Mouse (Mus musculus) erythroid progenitor cell, adult 5-6 weeks (primary cell): ENCODE measurements around the gene Grin1. TPM values are rescaled to one million over a fixed set of nuclear protein-coding genes. Genes with fewer than 3 reads are reported as not detected.

Experiments used
- ATAC-seq: replicated peaks from 2 replicates; pipeline ENCODE4 v1.8.0; 2016; ENCODE audit warnings: moderate number of reproducible peaks, mild to moderate bottlenecking, moderate TSS enrichment, inconsistent platforms; ENCODE audit not compliant: poor library complexity, low FRiP score, severe bottlenecking
- total RNA-seq, 2 experiments: library from RNA; stranded (forward) in 1 of 2; stranded (reverse) in 1 of 2; fragments of 150-400 nt in 1 of 2; fragments of 186-747, 209-891 nt in 1 of 2; gene quantifications; 2 replicates each; pipeline versions ENCODE4 v1.2.3 to v1.2.4; 2015 to 2017; ENCODE audit warnings: low replicate concordance in 2 of 2

Grin1 gene
- total RNA-seq, 2 experiments from 2014 or later, result not detected

GRCm38 (mm10) chr2:25320084-25320483 is 1.1 kb upstream of the Grin1 start:
- ATAC-seq, result no peak

DNA sequence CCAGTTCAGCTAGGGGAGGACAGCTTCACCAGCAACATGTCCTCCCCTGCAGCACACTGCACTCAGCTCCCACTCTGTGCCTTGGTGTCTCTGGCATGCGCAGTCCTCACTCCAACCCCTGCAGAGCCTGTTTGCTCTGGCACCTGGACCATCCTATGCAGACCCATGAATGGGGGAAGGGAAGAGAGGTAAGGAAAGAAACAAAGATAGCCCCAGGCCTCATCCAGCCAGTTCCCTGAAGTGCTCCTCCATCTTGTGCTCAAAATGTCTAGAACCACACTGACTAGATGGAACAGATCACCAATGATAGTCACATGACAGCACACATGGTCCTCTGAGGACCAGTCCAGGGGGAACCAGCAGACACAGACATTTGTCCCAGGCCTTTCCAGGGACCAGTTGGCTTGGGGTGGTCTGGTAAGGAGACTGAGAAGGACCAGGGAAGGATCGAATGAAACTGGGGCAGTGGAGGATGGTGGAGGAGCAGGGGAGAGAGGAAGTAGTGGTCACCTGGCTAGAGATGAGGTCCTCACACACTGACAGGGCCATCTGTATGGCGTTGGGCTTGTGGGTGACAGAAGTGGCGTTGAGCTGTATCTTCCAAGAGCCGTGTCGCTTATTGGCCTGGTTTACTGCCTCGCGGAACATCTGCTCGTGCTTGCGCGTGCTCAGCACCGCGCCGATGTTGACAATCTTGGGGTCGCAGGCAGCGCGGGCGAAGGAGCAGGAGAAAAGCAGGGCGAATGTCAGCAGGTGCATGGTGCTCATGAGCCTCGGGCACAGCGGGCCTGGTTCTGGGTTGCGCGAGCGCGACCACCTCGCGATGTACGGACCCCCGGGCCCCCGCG is 644 bp downstream of the Grin1 start:
- no peak for ATAC-seq

- ATAC-seq, result no peak
Observed at GRCm38 (mm10) chr2:25311491-25311891, 7.5 kb downstream of the Grin1 start.

DNA sequence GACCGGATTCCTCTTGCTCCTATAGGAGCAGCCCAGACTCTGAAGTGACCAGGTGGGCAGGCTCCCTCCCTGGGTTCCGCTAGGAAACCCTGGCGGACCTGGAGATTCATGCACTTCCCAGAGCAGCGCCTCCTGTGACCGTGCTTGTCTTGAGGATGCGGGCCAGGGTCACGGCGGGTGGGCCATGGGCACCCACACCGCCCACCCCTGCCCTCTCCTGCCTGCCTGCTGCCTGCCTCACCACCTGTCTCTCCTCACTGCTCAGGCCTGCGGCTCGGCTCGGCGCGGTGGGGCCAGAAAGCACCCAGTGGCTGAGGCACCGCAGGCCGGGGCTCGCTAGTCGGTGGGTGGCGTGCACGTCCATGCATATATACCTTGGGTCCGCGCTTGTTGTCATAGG is 8.0 kb downstream of the Grin1 start:
- no peak for ATAC-seq

GRCm38 (mm10) chr2:25310180-25310579 is 8.8 kb downstream of the Grin1 start:
- no peak for ATAC-seq

DNA sequence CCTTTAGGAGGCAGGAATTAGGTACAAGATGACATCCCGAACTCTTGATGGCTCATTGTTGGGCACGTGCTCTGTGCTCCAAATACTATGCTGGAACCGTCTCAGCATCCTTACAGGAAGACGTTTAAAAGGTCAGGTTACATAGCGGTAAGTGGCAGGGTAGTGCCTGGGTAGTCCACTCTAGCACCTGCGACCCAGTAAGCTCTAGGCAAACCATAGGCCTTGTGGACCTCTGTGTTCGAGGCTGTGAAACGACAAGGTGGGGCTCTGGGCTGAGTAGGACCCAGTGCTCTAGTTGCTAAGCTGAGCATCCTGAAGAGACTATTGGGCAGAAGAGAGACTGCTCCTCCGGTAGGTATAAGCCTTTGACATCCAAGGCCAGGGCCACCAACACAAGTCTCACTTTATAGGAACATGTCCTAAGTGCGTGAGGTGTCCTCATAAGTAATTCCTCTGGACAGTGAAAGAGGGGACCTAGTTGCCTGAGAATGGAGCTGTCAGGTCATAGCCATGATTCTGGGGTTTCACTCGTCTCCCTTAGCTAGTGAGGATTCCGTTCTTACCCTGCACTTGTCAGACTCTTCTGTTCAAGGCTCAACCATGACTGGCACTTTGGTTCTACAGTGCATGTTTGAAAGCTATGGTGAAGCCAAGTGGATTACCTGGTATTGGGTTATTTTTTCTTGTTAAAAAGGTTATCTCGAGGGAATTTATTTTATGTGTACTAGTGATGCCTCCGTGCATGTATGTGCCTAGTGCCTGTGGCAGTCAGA is 13.2 kb downstream of the Grin1 start:
- no peak for ATAC-seq

DNA sequence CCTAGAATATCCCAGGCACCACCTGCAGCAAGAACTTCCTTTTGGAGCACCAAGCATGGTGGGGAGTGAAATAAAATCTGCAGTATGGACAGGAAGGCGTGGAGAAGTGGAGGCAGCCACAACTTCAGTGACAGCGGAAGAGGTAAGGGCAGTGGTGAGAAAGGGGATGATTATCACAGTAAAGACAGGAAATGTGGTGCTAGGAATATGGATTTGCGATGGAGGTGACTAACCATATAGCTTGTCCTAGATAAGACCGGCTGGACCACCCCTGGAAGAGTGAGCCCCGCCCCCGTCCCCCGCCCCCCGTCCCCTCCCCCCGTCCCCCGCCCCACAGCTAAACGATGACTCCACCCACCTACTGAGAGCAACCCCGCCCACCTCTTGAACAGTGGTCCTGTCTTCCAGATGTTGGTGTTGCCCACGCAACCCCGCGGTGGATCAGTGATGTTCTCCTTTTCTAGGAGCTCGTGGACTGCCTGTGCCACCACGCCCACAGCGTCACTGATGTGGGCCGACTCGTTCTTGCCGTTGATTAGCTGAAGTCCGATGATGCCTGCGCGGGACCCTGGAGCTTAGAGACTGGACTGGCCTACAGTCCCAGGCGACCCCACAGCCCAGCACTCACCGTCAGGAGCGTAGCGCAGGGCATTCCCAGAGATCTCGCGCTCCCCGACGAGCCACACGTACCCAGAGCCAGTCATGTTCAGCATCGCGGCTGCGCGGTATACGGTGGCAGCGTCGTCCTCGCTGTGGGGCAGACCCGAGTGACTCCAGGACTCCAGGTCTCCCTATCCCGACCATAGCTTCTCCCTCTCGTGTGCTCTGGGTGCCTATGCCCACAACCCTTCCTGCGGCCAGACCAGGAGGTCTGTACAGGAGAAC is 14.1 kb downstream of the Grin1 start:
- ATAC-seq, result 0 out of 2 replicates have a peak, but pooled peaks have one; percentile 7

- no peak for ATAC-seq
Observed at GRCm38 (mm10) chr2:25303931-25304656, 14.9 kb downstream of the Grin1 start.

GRCm38 (mm10) chr2:25303452-25303851 is 15.5 kb downstream of the Grin1 start:
- no peak for ATAC-seq

GRCm38 (mm10) chr2:25298046-25298445 is 20.9 kb downstream of the Grin1 start:
- ATAC-seq, result no peak

DNA sequence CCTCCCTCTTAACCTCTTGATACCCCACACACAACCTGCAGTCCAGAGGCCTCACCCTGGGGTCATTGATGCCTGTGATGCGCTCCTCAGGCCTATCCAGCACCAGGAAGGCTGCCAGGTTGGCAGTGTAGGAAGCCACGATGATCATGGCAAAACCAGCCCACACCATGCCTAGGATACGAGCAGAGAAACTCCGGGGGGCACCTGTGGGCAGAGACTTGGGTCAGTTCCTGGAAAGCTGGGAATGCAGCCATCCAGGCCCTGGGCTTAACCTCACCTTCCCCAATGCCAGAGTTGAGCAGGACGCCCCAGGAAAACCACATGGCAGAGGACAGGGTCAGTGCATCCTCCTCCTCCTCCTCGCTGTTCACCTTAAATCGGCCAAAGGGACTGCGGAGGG is 21.9 kb downstream of the Grin1 start:
- no peak for ATAC-seq

- ATAC-seq, result no peak
Observed at GRCm38 (mm10) chr2:25293706-25294105, 25.3 kb downstream of the Grin1 start.

- peak; percentile 58; the same call in 1 of the 2 replicates for ATAC-seq
Observed at GRCm38 (mm10) chr2:25292856-25293255, 26.1 kb downstream of the Grin1 start.

DNA sequence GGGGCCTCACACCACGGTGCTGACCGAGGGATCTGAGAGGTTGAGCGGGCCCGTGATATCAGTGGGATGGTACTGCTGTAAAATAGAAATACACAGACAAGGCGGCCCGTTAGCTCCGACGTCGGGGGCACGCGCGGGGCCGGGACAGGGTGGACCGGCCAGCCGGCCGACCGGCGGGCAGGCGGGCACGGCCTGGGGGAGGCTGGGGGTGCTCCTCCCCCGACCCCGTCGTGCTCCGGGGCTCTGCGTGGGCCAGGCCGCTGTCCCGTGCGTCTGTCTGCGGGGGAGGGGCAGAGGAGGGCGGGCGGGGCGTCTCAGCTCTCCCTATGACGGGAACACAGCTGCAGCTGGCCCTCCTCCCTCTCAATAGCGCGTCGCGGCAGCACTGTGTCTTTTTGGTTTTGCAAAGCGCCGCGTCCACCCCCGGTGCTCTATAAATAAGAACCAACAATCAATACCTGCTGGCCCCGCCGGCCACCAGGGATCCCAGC is 26.9 kb downstream of the Grin1 start:
- ATAC-seq, result no peak

GRCm38 (mm10) chr2:25291184-25292053 is 27.6 kb downstream of the Grin1 start:
- no peak for ATAC-seq

DNA sequence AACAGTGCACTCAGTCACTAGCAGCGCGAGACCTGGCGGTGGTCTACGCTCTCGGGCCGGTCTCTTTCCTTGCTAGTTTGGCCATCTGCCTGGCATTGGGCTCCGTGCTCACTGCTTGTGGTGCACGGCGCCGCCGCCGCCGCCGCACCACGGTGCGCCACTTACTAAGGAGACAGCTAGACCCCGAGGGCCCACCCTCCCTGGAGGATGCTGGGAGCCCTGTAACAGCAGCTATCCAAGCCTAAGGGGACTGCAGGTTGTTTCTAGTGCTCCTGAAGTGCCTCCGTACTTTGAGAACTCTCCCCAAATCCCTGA is 28.2 kb downstream of the Grin1 start:
- ATAC-seq, result no peak

GRCm38 (mm10) chr2:25290101-25290815 is 28.7 kb downstream of the Grin1 start:
- ATAC-seq, result no peak

GRCm38 (mm10) chr2:25289651-25290050 is 29.3 kb downstream of the Grin1 start, which contains the start of gene Lrrc26:
Gene Lrrc26 (plus strand): TSS chr2:25289915.
- no peak for ATAC-seq
